In genomic region chr15:7129944-7130287, GRCm38 (mm10) we compare ENCODE assay signal across 8 mouse cellular contexts. TPM values are rescaled to one million over a fixed set of nuclear protein-coding genes. Genes with fewer than 3 reads are reported as not detected.
DNase-seq lines count a peak whose midpoint lies in the region; ATAC-seq and TF ChIP-seq lines count a peak whose summit lies in the region.

No protein-coding gene starts in this region.

- peak overlapping the region; percentile 81 for H3K9ac ChIP-seq in limb, embryonic 11.5 days (ENCODE audit: low read length)

- DNase-seq in limb, embryonic 11.5 days (ENCODE audit: low spot score) = no peak
- DNase-seq in splenic B cell, adult 2 months (ENCODE audit: low read depth, low spot score) = peak; percentile 37
- DNase-seq in cerebellum, postnatal 10 days = no peak
- DNase-seq in testis, postnatal 14 days (ENCODE audit: low spot score) = no peak

- WGBS in limb, embryonic 11.5 days = 0% methylated on average over 16 of the region's 16 CpGs

- H3K4me1 ChIP-seq in megakaryocyte, embryonic 14.5 days = peaks cover 61% of the 10 kb centered on the region
- H3K4me1 ChIP-seq in embryonic fibroblast, embryonic 13.5 days (ENCODE audit: control insufficient read depth, insufficient read depth, low read length) = peaks cover 1% of the 10 kb centered on the region; the same call in 1 of the 2 replicates
- H3K4me1 ChIP-seq in limb, embryonic 11.5 days (ENCODE audit: control insufficient read depth, insufficient read depth, low read length) = peaks cover 2% of the 10 kb centered on the region; the same call in 1 of the 2 replicates

- peak overlapping the region; percentile 94 for H3K4me3 ChIP-seq in megakaryocyte, embryonic 14.5 days (replicated peaks)
- H3K4me3 ChIP-seq in embryonic fibroblast, embryonic 13.5 days (ENCODE audit: insufficient read depth, low read length) = peak overlapping the region; percentile 62
- H3K4me3 ChIP-seq in limb, embryonic 11.5 days (ENCODE audit: low read depth, low read length) = peak overlapping the region; percentile 74

- H3K9me3 ChIP-seq in megakaryocyte, embryonic 14.5 days = no peaks in the 10 kb centered on the region
- H3K9me3 ChIP-seq in limb, embryonic 11.5 days (ENCODE audit: control insufficient read depth, low read length) = no peaks in the 10 kb centered on the region

- H3K27ac ChIP-seq in embryonic fibroblast, embryonic 13.5 days (ENCODE audit: insufficient read depth, low read length) = no peak overlapping the region
- peak overlapping the region; percentile 76; the same call in 1 of the 2 replicates for H3K27ac ChIP-seq in limb, embryonic 11.5 days (replicated peaks; ENCODE audit: low read depth, low read length)

- H3K27me3 ChIP-seq in megakaryocyte, embryonic 14.5 days (replicated peaks) = peaks cover 53% of the 10 kb centered on the region
- no peaks in the 10 kb centered on the region for H3K27me3 ChIP-seq in limb, embryonic 11.5 days (ENCODE audit: control insufficient read depth, insufficient read depth, low read length)
- H3K27me3 ChIP-seq in splenic B cell, adult 2 months (ENCODE audit: control insufficient read depth, insufficient read depth, low read length, poor library complexity, severe bottlenecking) = no peaks in the 10 kb centered on the region

- no peak for ATAC-seq in megakaryocyte, adult 5-6 weeks (ENCODE audit: poor library complexity, severe bottlenecking)
- ATAC-seq in limb, embryonic 11.5 days (ENCODE audit: insufficient number of reproducible peaks, low FRiP score, low TSS enrichment, low read depth) = no peak
- no peak for ATAC-seq in megakaryocyte-erythroid progenitor cell, adult 5-6 weeks (replicated peaks; ENCODE audit: low FRiP score, low TSS enrichment, poor library complexity, severe bottlenecking)

- no peak for TF ChIP-seq CTCF in embryonic fibroblast, embryonic 13.5 days (IDR thresholded peaks at IDR 0.05; ENCODE audit: borderline replicate concordance, insufficient read depth, low read length)

- H3K36me3 ChIP-seq in megakaryocyte, embryonic 14.5 days (replicated peaks; ENCODE audit: low read length) = peaks cover 6% of the 10 kb centered on the region
- H3K36me3 ChIP-seq in limb, embryonic 11.5 days (ENCODE audit: control insufficient read depth, insufficient read depth, low read length) = no peaks in the 10 kb centered on the region
- no peaks in the 10 kb centered on the region for H3K36me3 ChIP-seq in splenic B cell, adult 2 months (ENCODE audit: control insufficient read depth, insufficient read depth, low read length, poor library complexity, severe bottlenecking)

- no peak for TF ChIP-seq POLR2A in embryonic fibroblast, embryonic 13.5 days (IDR thresholded peaks at IDR 0.05; ENCODE audit: low read depth, low read length)

- peak overlapping the region; percentile 89 for H3K4me2 ChIP-seq in limb, embryonic 11.5 days (ENCODE audit: low read depth, severe bottlenecking)

RNA-seq across cellular contexts. Expression of gene Lifr, which starts 39.5 kb away (rescaled TPM):
- 18.9 TPM in 1 of 2 replicates, not detected in the other for polyA plus RNA-seq in megakaryocyte, embryonic 14.5 days (2012; ENCODE audit: insufficient read depth, low replicate concordance)
- total RNA-seq in megakaryocyte, adult 5-6 weeks (2015) = 7.3 and 9.2 TPM in 2 replicates
- total RNA-seq in megakaryocyte, adult 5-6 weeks (2017) = 8.4 and 10.0 TPM in 2 replicates
- polyA plus RNA-seq in embryonic fibroblast, embryonic 13.5 days (2011; ENCODE audit: insufficient read length, low read depth, missing spikeins) = 10.1 and 23.5 TPM in 2 replicates
- polyA plus RNA-seq in limb, embryonic 11.5 days (2014; fragmentation: Nextera tagmentation; extraction: Ambion mirVana) = 24.6 and 25.8 TPM in 2 replicates
- 0.05 and 0.24 TPM in 2 replicates for total RNA-seq in megakaryocyte-erythroid progenitor cell, adult 5-6 weeks (2014; fragmentation: Nextera tagmentation)
- 0.11 and 0.56 TPM in 2 replicates for total RNA-seq in megakaryocyte-erythroid progenitor cell, adult 5-6 weeks (2017)
